Mouse (Mus musculus): ENCODE results near the gene Eftud2.
A peak's percentile ranks its signal among the peaks of the same experiment; 100 is the strongest.

Eftud2 gene

DNA sequence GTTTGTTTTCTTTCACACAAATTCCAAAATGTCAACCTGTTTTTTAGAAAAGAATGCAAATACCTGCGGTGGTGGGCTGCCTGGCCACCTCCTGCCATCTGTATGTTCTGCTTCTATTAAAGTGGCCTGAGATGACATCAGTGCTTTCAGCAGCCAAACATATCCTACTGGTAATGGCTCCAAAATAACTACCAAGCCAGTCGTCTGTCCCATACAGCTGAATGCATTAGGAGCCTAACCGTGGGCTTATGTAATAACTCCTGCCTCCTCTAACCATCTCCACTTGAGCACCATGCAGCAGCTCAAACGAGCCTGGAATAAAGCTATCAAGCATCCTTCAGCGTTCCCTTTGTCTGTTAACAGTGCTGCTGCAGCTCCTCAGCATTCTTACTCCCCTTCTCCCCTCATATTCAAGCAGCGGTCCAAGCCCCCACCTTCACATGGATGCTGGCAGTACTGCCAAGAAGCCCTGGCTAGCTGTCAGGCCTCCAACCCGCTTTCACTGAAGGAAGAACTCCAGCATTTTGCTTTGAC is 5.9 kb downstream of the Eftud2 start:
- no peak for DNase-seq

DNA sequence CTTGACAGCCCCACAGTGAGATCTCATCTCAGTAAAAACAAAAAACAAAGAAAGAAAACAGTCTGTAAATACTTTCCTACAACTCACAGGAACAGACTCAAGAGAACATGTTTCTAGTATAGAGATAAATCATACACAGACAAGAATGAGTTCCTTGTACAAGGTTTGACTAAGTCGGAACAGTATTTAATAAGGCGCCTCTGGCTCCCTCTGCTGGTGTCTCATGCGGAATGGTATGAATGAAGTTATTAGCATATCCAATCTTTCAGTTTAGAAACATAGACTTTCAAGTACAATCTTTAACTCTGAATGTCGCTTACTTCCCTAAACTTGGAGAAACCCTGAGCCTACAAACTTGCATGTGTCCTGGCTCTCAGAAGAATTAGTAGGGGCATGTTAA is 16.5 kb downstream of the Eftud2 start:
- DNase-seq: peak; percentile 83

DNA sequence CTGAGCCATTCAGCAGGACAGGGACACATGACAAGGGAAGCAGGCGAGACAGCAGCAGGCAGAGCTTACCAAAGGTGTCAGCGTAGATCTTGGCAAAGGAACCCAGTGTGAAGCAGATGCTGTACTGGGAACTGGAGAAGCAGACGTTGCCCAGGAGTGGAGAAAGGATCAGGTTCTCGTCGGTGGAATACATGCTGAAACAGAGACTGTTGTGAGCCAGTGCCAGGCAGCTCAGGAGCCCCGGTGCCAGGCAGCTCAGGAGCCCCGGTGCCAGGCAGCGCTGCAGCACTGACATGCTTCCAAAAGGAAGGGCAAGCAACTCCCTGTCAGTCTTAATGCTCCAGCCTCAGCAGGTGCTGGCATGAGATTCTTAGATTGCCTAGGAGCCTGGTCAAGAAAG is 20.9 kb downstream of the Eftud2 start:
- no peak for DNase-seq

DNA sequence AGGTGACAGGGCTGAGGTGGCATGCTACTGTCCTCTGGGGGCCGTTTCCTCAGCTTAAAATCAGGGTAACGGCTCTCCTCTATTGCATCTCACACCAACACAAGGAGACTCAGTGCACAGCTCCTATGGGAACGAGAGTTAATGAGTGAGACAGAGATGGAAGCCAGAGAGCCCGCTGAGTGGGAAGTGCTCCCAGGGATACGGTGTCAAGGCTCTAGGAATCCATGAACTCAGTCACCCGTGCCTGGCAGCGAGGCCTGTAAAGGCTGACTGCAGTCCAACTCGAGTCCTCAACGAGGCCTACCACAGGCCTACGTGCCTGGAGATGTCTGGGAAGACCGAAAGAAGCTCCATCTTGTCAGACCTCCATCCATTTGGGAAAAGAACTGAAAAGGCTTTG is 21.8 kb downstream of the Eftud2 start:
- DNase-seq: no peak

DNA sequence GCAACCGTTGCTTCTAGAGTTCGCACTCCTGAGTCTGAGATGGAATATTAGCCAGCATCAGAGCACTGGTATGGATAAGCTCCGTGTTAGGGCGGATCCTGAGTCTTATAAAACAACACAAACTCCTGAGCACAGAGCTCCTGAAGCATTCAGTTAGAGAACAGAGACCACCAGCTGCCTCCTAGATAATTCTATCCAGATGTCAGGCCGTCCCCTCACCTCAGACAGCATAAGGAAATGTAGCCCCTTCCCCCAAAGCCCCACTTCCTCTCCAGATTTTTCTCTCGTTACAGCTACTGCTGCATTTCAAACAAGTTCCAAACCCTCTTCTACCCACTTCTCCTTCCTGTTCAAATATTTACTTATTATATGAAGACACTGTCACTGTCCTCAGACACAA is 24.8 kb downstream of the Eftud2 start:
- DNase-seq: no peak

DNA sequence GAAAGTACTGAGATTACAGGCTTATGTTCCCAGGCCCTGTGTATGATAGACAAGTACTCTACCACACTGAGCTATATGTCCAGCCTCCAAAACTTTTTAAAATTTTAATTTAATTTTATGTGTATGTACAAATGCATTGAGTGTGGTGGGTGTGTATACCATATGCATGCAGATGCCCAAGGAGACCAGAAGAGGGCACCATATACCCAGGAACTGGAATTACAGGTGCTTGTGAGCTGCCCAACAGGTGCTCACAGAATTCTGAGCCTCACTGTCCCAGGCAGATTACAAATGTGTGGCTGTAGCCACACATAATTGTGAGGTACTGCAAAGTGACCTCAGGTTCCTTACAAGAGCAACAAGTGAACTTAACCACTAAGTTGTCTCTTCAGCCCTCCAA is 27.0 kb downstream of the Eftud2 start:
- no peak for DNase-seq

DNA sequence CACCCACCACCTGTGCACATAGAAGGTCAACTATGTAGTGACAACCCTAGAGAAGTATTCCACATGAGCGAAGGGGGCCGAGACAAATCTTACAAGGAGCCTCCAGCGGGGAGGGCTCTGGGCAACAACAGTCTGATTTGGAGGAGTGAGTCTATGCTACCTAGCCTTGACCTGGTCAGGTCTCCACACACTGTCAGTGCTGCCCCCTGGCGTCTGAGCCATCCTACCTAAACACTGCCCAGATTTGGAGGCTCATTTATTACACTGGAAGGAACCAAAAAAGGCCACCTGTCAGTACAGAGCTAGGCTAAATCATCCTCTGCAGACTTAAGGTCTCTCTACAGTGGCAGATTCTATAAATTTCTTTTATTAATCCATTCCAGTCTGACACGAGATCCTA is 28.9 kb downstream of the Eftud2 start:
- DNase-seq: peak; percentile 83

DNA sequence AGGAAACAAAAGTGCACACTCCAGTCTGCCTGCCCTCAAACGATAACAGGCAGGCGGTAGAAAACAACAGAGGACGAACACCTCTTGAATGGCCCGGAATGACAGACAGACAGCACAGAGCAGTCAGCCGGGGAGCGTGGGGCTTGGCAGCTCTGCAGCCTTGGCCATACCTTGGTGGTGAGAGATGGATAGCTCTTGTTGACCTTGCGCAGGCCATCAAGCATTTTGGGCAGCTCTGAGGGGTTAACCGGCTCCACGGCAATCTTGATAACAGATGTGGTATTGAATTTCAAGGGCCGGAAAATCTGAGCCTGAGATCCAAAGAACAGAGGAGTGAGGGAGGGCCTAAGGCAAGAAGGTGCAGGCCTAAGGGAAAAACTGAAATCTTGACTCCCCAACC is 34.9 kb downstream of the Eftud2 start:
- no peak for DNase-seq

DNA sequence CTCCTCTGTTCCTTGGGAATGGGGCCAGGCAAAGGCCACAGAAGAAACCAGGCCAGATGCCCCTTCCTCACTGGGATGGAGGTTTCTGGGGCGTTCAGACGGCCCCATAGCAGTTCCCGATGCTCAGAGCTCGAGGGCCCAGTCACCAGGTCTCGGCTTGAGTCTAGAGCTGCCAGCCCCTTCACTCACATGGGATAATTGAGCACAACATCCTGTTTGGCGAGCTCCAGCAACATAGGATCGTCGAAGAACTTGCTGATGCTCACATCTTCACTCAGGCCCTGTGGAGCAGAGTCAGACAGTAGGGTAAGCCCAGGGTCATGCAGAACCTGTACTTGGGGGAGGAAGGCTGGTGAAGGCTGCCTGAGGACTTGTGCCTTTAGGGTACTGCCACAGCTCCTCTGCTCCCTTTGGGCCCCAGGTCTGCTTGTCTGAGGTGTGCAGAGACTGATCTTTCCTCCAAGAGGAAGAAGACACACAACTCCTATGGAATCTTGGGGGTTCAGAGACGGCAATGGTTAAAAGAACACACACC is 42.1 kb downstream of the Eftud2 start:
- DNase-seq: no peak

DNA sequence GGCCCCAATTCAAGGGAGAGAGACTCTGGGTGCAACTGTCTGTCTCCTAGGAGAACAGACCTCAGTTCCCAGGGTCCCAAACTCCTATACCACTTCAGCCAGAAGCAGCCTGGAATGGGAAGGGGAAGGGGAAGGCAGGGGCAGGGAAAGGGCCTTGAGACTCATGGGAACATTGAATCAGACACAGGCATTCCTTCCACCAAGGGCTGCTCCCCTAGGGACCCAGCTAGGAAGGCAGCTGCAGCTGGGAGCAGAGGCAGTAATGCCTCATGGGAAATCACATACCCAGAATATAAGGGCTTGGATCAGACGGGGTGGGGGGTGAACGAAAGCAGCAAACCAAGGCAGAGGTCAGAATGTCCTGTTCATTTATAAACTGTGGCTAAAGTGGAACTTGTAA is 42.7 kb downstream of the Eftud2 start:
- no peak for DNase-seq

DNA sequence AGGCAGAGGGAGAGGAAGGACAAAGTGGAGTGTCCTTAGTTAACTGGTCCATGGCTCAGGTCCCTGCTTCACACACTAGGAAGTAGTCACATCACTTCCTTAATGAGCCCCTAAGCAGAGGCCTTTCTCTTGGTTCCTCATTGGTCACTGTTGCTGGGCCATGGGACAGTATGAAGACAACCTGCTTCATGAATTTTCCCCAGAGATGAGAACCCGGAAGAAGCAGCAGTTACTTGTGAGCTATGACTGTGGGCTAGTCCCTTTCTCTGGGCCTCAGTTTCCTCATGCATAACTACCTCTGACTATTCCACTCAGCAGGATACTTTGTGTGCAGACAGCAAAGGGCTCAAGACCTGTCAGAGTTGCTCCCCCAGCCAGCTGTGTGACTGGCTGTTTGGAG is 43.4 kb downstream of the Eftud2 start:
- no peak for DNase-seq

DNA sequence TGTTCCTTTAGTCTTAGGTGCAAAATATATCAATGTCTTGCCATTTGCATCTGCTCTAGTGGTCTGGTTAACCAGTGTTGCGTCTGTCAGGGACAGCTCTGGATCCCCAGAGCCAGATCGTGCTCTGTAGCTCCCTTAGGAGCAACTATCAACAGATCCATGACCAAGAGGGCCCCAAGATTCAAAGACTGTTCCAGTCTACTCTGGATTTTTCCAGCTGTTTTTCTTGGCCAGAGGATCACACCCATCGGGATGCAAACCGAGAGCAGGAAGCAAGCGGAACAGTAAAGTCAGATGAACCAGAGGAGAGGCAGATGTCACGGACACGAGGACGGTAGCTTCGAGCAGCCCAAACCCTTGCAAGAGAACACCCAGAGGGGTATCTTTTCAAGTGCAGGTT is 44.6 kb downstream of the Eftud2 start:
- no peak for DNase-seq

DNA sequence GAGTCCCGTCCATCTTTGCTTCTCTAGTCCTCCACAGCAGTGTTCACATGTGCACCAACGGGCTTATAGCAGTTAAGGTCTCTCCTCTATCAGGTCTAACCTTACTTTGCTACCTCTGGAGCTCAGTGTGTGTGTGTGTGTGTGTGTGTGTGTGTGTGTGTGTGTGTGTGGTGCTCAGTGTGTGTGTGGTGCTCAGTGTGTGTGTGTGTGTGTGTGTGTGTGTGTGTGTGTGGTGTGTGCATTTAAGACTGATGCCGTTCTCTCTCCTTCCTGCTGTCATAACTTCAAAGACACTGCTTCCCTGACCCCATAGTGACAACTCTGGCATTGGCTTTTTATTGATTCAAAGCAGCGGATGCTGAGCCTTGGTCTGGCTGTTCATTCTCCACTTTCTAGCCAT is 45.2 kb downstream of the Eftud2 start, which contains the start of gene Higd1b:
TSS of gene Higd1b (plus strand) at position 301 of the 400 bp plus-strand sequence.
- no peak for DNase-seq

DNA sequence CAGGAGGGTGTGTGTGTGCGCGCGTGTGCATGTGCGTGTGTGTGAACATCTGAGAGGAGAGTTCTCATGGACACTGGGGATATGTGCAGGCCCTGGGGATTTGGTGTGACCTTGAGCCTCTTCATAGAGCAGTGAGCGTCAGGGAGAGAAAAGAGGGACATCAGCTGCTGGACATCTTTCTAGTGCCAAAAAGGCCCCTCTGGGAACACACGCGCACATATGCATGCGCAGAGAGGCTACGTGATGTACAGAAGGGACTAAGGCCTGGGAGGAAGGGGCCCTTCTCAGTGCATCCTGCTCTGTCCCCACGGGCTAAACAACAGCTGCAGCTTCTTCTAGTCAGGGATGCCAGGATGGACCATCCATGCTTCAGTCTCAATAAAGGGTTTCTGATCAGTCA is 46.6 kb downstream of the Eftud2 start:
- DNase-seq: no peak

DNA sequence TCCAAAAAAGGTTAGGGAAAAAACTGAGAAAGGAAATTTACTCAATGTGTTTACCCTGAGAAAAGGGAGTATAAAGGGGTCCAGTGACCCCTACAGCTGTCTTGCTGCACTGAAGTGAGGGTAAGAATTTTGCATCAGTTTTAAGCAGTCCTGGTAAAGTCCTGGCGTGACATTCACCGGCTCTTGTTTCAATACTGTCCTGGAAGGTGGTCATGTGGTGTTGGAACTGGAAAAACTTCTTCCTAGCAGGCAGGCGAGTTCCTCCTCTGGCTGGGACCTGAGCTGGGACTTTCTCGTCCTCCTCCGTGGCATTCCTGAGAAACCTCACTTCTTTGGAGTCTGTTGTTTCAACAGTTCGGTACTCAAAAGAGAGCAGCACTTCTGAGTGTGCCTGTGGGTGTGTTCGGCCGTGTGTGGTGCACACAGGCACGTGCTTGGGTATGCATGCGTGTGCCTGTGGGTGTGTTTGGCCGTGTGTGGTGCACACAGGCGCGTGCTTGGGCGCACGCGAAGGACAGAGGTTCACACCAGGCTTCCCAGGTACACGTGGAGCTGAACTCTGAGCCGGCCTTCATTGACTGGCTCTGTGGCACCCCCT is 48.0 kb downstream of the Eftud2 start:
- DNase-seq: no peak

DNA sequence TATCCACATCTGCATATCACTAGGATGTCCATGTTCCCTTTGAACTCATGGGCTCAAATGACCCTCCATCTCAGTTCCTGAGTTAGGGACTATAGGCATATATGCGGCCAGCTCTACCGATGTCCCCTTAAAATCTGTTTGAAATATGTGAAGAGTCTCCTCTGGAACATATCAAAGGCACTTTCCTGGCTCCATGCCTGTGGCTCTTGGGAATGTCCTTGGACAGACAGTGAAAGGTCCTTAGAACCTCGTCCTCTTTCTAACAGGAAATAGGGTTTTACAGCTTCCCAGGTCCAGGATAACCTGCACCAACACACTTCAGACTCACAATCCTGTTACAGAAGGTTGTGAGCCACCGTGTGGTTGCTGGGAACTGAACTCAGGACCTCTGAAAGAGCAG is 50.5 kb downstream of the Eftud2 start:
- DNase-seq: no peak

DNA sequence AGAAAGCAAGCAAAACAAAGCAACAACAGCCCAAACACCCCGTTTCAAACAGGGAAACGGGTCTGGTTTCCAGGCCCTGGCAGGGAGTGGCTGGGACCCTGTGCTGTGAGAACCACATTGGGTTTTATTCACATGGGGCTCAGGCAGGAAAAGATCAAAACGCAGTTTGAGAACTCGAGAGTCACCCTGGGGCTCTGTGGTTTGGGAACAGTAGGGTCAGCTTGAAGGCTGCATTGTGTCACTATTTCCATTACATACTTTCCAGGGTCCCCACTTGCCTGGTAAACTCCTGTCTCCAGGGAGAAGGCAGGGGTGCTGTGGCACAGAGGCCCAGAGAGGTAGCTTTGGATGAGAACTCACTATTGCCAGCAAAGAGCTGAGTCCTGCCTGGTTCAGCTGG is 53.7 kb downstream of the Eftud2 start:
- no peak for DNase-seq

DNA sequence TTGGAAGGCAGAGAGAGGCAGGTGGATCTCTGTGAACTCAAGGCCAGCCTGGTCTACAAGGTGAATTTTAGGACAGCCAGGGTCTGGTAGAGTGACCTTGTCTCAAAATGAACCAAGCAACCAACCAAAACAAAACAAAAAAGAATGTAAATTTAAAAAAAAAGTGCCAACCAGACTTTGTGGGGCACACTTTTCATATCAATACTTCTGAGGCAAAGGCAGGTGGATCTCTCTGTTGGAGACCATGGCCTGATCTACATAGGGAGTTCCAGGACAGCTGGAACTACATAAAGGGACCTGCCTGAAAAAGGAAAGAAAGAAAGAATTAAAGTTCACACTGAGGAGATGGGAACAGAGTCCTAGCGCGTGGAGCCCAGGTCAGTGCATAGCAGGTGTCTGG is 54.3 kb downstream of the Eftud2 start:
- DNase-seq: no peak

DNA sequence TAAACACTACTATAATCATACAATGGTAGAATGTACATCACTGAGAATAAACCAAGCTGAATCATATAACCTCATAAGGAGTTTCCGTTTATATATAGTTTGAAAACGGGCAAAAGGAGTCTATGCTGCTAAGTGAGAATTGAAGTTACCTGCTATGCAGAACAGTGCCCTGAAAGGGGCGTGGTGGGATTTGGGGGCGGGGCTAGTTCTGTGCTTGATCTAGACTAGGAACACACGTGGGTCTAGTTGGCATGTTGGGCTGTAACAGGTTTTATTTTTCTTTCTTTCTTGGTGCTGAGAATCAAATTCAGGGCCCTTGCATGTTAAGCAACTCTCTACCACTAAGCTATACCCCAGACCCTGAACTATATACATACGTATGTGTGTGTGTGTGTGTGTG is 59.6 kb downstream of the Eftud2 start:
- DNase-seq: no peak

DNA sequence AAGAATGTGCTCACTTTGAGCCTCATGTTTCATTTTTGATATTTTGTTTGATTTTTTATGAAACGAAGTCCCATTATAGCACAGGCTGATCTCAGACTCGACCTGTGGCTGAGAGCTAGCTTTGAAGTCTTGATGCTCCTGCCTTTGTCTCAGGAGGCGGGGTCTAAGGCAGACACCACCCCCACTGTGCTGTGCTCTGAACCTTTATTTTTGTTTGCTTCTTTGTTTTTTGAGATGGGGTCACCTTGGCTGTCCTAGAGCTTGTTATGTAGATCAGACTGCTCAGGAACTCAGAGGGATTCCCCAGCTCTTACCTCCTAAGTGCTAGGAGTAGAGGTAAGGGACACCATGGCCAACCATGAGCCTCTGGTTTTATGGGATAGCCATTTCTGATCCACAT is 60.4 kb downstream of the Eftud2 start:
- no peak for DNase-seq

DNA sequence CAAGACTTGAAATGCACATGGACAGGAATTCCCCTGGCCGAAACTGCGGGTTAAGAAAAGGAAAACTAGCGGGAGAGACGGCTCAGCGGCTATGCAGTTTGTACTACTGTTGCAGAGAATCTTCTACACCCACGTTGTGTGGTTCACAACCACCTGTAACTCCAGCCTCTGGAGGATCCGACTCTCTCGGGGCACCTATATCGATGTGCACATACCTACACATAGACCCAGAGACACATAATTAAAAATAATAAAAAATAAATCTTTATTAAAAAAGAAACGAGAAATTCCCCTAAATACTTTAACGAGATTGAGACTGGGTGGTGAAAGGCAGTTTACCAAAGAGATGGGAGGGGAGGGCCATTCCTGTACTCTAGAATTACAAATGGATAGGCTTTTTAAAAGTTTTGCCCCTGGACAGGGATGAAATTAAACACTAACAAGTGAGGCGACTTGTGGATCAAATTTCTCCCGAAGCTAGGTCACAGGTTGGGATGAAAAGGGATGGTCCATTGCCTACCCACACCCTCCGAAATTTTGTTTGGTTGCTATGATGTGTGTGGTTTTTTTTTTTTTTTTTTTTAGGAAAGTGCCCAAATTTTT is 60.9 kb downstream of the Eftud2 start:
- no peak for DNase-seq

DNA sequence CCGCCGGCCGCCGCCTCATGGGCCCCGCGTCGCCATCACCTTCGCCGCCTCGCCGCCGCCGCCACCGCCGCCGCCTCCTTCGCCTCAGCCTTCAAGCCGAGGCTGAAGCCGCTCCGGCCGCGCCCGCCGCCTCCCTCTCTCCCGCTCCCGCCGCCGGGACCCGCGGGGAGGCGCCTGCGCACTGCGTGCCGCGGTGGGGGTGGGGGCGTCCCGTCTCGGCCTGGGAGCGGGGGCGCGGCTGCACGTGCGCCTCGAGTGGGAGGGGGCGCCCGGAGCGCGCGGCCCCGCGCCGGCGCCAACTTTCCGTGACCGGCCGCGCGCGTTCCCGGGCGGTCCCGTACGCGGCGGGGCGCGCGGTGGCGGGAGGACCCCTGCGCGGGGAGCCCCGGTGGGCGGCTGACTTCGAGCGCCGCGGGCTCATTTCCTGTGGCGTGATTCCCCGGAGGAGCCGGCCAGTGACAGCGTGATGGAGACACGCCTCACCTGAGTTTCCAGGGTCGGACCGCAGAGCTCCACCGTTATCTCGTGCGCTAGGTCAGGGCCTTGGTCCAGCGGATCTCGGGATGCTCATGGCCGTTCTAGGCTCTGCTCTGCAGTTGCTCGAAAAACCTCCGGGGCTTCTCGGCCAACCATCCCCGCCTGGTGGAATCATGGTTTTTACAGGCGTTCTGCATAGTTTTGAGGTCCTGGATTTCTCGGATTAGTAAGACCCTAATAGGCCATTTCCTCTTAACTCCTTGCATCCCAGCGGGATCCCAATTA is 61.6 kb downstream of the Eftud2 start, which contains the start of gene Gjc1:
TSS of gene Gjc1 (minus strand) at position 680 of the 762 bp plus-strand sequence.
- peak; percentile 73 for DNase-seq

DNA sequence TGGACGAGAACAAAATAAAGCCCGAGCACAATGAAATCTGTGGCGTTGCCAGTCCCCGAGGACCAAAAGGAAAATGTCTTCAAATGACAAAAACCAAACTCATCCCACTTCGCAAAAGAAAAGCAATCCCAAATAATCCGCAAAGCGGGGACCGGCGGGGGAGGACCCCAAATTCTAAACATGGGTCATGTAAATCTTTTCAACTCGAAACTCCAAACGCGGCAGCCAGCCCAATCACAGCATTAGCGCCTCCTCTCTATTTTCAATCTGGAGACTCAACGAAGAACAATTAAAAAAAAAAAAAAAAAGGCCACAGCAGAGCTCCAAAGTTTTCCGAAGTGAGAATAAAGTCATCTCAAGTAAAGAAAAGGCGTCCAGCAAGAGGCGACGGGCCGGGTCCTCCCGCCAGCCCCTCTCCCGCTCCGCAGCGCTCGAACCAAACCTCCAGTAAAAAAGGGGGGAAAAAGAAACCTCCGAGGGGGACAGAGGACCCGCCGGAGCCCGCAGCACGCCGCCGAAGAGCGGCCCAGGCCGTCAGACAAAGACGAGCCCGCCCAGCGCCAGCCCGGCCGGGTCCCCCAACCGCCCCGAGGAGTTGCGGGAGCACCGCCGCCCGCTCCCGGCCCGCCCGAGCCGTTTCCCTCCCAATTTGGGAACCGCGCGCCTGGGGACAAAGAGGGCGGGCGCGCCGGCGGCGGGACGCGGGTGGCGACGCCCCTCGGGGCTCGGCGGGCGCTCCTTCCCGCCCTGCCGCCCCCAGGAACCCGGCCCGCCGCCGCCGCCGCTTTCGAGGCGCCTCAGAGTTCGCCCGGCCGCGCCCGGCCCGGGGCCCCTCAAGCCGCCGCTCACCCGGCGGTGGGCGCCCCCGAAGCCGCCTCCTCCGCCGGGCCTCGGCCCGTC is 62.4 kb downstream of the Eftud2 start:
- peak; percentile 48 for DNase-seq

Data from lung, postnatal 14 days (tissue).